Mouse (Mus musculus) bone marrow macrophage, adult 2 months (primary cell): ENCODE data around the gene Rasal2.

Experiments
- CTCF ChIP-seq: IDR thresholded peaks from 2 replicates; pipeline ENCODE4 v1.5.1; 2012; ENCODE audit warnings: low read depth, mild to moderate bottlenecking, low read length, moderate library complexity
- POLR2A ChIP-seq: IDR thresholded peaks from 2 replicates; pipeline ENCODE4 v1.6.1; 2012; ENCODE audit warnings: mild to moderate bottlenecking, low read depth, low read length, borderline replicate concordance

DNA sequence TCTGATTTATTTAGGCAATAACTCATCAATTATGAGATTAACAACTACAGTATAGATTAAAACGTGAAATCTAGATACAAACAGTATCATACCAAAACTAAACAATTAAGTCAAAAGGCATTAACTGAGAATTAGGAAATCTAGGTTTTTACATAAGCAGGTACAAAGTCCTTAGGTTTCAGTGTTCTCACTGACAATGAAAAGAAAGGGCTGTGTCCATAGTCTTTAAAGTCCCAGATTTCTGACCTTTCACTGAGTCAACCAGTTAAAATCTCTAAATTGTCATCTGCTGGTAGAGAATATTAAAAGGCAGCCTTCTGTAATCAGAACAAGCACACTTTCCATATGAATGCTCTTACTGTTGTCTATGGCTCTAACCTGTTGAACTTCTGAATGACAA lies 156.6 kb downstream of the Rasal2 start:
- TF ChIP-seq CTCF = no peak
- TF ChIP-seq POLR2A = no peak
